Mouse (Mus musculus) kidney, adult 2 months (tissue): ENCODE measurements around the gene Vmn2r3.
"Not testable (repeated sequence)": the region's sequence is repeated elsewhere in the genome, so short reads cannot be mapped to it uniquely, and the experiment has no call there.

Source experiments
- CTCF ChIP-seq: fragments of 200-500 bp; conservative IDR thresholded peaks from 2 replicates; pipeline ENCODE4 v1.5.1; 2011; ENCODE audit warnings: low read depth, mild to moderate bottlenecking, control low read depth, low read length, moderate library complexity, mixed read lengths; ENCODE audit not compliant: insufficient read depth, insufficient read length
- POLR2A ChIP-seq: fragments of 200-500 bp; IDR thresholded peaks from one replicate; pipeline ENCODE4 v1.6.1; 2011; ENCODE audit warnings: low read depth, low read length, control low read depth

DNA sequence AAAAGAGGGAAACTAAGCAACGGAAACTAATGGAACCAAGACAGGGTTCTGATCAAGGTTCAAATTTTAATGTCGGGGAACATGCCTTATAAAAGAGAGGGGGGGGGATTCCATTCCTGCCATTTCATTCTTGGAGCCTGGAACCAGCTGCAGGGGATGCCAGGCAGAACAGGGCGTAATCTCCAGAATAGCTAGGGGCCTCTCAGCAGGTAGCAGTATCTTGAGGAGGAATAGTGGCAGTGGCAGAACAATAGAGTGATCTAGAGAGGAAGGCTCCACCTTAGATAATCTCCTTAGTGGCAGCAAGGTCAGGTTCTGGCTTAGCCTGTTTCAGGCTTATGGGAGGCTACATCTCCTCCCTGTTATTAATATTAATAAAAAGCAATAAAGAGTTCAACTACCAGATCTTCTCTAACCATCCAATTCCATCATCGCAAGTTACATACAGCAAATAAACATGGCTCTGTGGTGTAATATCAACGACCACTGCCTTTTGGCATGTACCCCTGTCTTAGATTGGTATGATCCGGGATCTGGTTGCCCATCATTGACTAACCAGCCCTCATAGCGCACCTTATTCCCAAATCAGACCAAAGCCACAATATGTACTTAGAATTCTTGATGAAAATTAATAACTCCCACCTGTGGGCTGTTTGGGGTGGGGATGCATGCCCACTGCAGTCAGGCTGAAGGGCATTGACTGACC is 24.3 kb downstream of the Vmn2r3 start:
- TF ChIP-seq CTCF, POLR2A: not testable (repeated sequence)
